Mouse (Mus musculus) stomach, postnatal 0 days (tissue): ENCODE measurements around the gene Cphx1.
"Not testable (repeated sequence)": the region's sequence is repeated elsewhere in the genome, so short reads cannot be mapped to it uniquely, and the experiment has no call there.

Experiments
- CTCF ChIP-seq: IDR thresholded peaks from 2 replicates; pipeline ENCODE4 v1.5.1; 2016; ENCODE audit warnings: antibody characterized with exemption, low read depth, mild to moderate bottlenecking, moderate library complexity
- EP300 ChIP-seq: optimal IDR thresholded peaks from 2 replicates; pipeline ENCODE3; 2016; ENCODE audit warnings: antibody characterized with exemption

DNA sequence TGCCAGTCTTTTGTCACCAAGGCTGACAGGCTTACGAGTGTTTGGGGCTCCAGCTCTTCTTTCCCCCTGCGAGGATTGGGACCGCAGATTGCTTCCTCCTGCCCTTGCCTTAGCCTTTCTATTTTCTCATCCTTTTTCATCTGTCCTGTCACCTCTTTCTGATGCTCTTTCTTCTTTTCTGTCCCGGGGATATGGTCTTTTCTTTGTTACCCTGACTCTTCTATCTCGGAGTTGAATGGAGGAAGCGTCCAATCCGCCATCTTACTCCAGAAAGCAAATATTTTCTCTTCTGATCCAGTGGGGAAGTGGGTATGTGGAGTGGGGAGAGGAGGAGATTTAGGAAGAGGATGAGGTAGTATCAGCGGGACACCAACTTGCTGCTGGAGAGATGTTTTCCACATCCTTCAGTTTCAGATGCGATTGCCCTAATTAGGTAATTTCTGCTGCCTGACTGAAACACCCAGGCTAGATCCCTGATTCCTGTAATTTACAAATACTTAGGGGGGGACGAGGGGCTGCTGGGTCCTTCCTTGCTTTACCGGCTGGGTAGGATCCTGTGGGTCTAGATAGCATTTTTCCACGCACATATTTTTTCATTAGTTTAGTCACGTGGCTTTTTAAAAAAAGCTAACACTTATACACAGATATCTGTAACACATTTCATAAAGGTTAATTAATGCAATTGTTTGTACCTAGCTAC lies 41.3 kb downstream of the Cphx1 start:
- not testable (repeated sequence) for TF ChIP-seq CTCF, EP300
